Mouse (Mus musculus): Measurements from ENCODE around the gene Sirpa. TPM values are rescaled to one million over a fixed set of nuclear protein-coding genes. Genes with fewer than 3 reads are reported as not detected.

Sirpa gene
- total and polyA plus RNA-seq, 3 experiments, result not detected

DNA sequence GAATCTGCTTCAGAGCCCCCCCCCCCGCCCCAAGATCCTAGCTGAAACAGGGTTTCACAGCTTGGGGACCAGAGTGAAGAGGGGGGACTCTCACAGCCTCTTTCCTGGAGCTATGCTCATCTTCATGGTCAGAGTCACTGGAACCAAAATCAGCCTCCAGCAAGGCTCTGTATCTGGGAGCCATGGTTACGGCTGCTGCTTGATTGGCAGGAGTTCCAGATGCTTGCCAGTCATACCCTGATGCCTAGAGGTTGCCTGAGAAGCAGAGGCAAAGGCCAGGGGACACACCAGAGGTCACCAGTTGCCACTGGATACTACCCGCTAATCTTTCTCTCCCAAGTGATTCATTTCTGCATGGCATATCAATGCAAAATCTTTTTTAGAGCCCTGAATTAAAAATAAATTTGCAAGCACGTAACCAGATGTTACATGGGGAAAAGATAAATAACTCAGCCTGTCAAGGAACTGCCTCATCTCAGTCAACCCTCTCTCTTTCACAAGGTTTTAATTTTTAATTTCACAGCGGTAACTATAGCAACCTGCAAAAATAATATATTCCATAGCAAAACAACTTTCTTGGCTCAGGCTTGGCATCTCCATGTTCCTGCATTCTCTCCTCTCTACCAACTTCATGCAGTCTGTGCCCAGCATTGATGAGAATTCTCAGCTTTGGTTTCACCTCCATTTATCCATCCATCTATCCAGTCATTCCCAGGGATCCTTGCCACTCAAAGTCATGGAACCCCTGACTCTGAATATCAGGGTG lies 28.5 kb upstream of the Sirpa start:
- TF ChIP-seq HCFC1 (IDR thresholded peaks at IDR 0.05; ENCODE audit: low read depth, low read length), result no peak
- DNase-seq (ENCODE audit: low read depth, low spot score), result no peak
- H3K36me3 ChIP-seq (ENCODE audit: control insufficient read depth in 1 of 2, insufficient read depth in 2 of 2, low read length in 2 of 2), result no peaks in the 10 kb centered on the region
- no peaks in the 10 kb centered on the region for H3K79me2 ChIP-seq (ENCODE audit: control insufficient read depth, insufficient read depth, low read length, poor library complexity)
- peaks cover 0 to 2% of the 10 kb centered on the region in 2 experiments; a peak in 2 of 4 replicates for H3K27me3 ChIP-seq (ENCODE audit: control insufficient read depth in 1 of 2, insufficient read depth in 2 of 2, low read length in 2 of 2)
- no peaks in the 10 kb centered on the region for H3K9me3 ChIP-seq (replicated peaks; ENCODE audit: insufficient read depth, low read length)
- H3K9ac ChIP-seq (ENCODE audit: control insufficient read depth, low read depth, low read length, poor library complexity, severe bottlenecking), result no peak overlapping the region
- no peak overlapping the region for H3K27ac ChIP-seq (ENCODE audit: control insufficient read depth, low read depth, low read length)
- no peaks in the 10 kb centered on the region for H3K4me1 ChIP-seq (ENCODE audit: control insufficient read depth in 1 of 2, insufficient read depth in 2 of 2, low read length in 2 of 2)
- no peak overlapping the region for H3K4me3 ChIP-seq (ENCODE audit: control insufficient read depth in 1 of 2, insufficient read depth in 1 of 2, low read depth in 2 of 2, low read length in 2 of 2)

DNA sequence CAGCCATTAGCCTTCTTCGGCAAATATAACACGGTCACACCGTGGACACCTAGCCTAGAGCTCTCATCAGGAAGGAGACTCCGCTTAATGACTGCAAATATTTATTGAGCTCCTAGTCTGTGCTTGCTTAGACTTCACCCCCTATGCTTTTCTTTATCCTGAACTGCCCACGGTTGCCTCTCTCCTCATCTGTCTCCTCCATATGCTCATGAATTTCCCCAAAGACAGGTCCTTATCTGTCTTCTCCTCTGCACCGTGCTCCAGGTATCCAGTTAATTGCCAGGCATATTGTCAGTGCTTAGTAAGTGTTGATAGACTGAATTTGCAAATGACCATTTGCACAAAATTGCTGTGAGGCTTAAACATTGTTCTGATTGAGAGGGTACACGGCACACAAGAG lies 23.5 kb upstream of the Sirpa start:
- no peaks in the 10 kb centered on the region for H3K9me3 ChIP-seq (replicated peaks; ENCODE audit: insufficient read depth, low read length)
- H3K4me3 ChIP-seq (ENCODE audit: control insufficient read depth in 1 of 2, insufficient read depth in 1 of 2, low read depth in 2 of 2, low read length in 2 of 2), result no peak overlapping the region
- no peak overlapping the region for H3K9ac ChIP-seq (ENCODE audit: control insufficient read depth, low read depth, low read length, poor library complexity, severe bottlenecking)
- H3K79me2 ChIP-seq (ENCODE audit: control insufficient read depth, insufficient read depth, low read length, poor library complexity), result no peaks in the 10 kb centered on the region
- TF ChIP-seq TCF12 (IDR thresholded peaks at IDR 0.05; ENCODE audit: low read depth, low read length), result no peak
- no peak for TF ChIP-seq SIN3A (IDR thresholded peaks at IDR 0.05; ENCODE audit: low read length)
- TF ChIP-seq RAD21 (IDR thresholded peaks at IDR 0.05; ENCODE audit: low read depth, low read length), result no peak
- no peak for TF ChIP-seq SMC3 (IDR thresholded peaks at IDR 0.05; ENCODE audit: low read depth, low read length)
- TF ChIP-seq POLR2AphosphoS2 (IDR thresholded peaks at IDR 0.05; ENCODE audit: low read length), result no peak
- TF ChIP-seq MAZ (IDR thresholded peaks at IDR 0.05; ENCODE audit: low read depth, low read length), result no peak
- TF ChIP-seq MYC (IDR thresholded peaks at IDR 0.05; ENCODE audit: low read depth, low read length), result no peak
- TF ChIP-seq JUND (IDR thresholded peaks at IDR 0.05; ENCODE audit: low read depth, low read length), result no peak
- TF ChIP-seq E2F4 (IDR thresholded peaks at IDR 0.05; ENCODE audit: borderline replicate concordance, low read depth, low read length), result no peak
- TF ChIP-seq MEF2A (IDR thresholded peaks at IDR 0.05; ENCODE audit: extremely low read depth, insufficient replicate concordance, low read depth, low read length, poor library complexity, severe bottlenecking), result no peak
- TF ChIP-seq ZMIZ1 (IDR thresholded peaks at IDR 0.05; ENCODE audit: low read depth, low read length), result no peak
- no peak for TF ChIP-seq KAT2A (conservative IDR thresholded peaks at IDR 0.05; ENCODE audit: low read depth, low read length)
- no peak for TF ChIP-seq BHLHE40 (IDR thresholded peaks at IDR 0.05; ENCODE audit: borderline replicate concordance, low read depth, low read length)
- TF ChIP-seq NELFE (IDR thresholded peaks at IDR 0.05; ENCODE audit: low read depth, low read length), result no peak
- TF ChIP-seq ETS1 (IDR thresholded peaks at IDR 0.05; ENCODE audit: low read depth, low read length), result no peak
- TF ChIP-seq CTCF (IDR thresholded peaks at IDR 0.05 in 2 of 3, conservative IDR thresholded peaks at IDR 0.05 in 1 of 3; ENCODE audit: control insufficient read depth in 1 of 3, insufficient read depth in 1 of 3, low read depth in 2 of 3, low read length in 3 of 3, poor library complexity in 1 of 3, severe bottlenecking in 1 of 3), result no peak
- TF ChIP-seq USF2 (IDR thresholded peaks at IDR 0.05; ENCODE audit: borderline replicate concordance in 1 of 2, insufficient read depth in 1 of 2, low read depth in 1 of 2, low read length in 2 of 2), result no peak
- TF ChIP-seq TBP (IDR thresholded peaks at IDR 0.05; ENCODE audit: low read depth, low read length), result no peak
- no peak for TF ChIP-seq NRF1 (IDR thresholded peaks at IDR 0.05; ENCODE audit: insufficient read depth, low read depth, low read length, poor library complexity, severe bottlenecking)
- no peak for DNase-seq (ENCODE audit: low read depth, low spot score)
- peaks cover 0 to 1% of the 10 kb centered on the region in 2 experiments; a peak in 1 of 4 replicates for H3K27me3 ChIP-seq (ENCODE audit: control insufficient read depth in 1 of 2, insufficient read depth in 2 of 2, low read length in 2 of 2)
- H3K36me3 ChIP-seq (ENCODE audit: control insufficient read depth in 1 of 2, insufficient read depth in 2 of 2, low read length in 2 of 2), result no peaks in the 10 kb centered on the region
- H3K27ac ChIP-seq (ENCODE audit: control insufficient read depth, low read depth, low read length), result no peak overlapping the region
- no peaks in the 10 kb centered on the region for H3K4me1 ChIP-seq (ENCODE audit: control insufficient read depth in 1 of 2, insufficient read depth in 2 of 2, low read length in 2 of 2)
